Mouse (Mus musculus): Measurements from ENCODE around the gene Ugt1a8.
"Not testable (repeated sequence)": the region's sequence is repeated elsewhere in the genome, so short reads cannot be mapped to it uniquely, and the experiment has no call there.

Gene Ugt1a8

DNA sequence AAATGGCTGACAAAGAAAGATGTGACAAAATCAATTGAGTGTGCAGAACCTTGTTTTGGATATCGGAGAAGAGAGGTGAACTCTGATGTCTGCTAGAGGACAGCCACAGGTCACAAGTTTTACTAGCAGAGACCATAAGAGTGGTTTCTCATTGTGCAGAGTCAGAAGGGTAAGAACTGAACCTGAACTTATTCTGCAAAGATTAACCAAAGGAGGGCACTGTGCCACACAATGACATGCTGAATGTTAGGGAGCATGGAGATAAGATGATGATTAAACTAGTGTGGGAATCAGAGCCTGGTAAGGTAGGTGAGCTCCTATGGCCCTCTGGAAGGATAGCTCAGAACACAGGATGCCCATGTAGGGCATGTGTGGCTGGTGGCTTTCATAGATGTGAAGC is 108.1 kb downstream of the Ugt1a8 start:
- no peak for DNase-seq

DNA sequence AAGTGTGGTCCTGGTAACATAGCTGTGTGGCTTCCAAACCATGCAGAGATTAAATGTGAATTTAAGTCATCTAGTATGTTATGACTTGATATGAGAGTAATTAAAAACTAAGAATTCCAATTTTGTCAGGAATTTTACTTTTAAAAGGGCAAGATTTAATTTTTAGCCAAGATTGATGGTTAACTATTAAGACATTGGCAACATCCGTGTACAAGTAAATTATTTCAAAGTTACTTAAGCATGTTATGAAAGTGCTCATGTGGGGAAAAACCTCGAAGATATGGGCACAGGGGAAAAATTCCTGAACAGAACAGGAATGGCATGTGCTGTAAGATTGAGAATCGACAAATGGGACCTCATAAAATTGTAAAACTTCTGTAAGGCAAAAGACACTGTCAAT is 109.8 kb downstream of the Ugt1a8 start:
- no peak for DNase-seq

DNA sequence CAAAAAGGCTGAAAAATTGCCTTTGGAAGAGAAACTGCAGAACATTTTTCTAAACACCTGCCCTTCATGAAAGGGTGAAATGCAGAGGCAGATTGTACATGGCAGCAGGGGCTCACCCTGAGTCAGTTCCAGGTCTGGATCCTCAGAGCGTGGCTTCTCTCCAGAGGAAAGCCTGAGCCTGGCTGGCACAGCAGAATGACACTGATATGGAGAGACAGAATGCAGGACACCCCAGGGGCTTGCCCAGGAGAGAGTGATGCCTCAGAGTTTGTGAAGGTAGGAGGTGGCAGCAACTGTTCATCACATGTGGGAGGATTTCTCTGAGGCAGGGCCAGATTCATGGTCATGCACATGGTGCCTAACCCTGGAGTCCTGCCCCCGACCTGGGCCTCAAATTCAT is 112.4 kb downstream of the Ugt1a8 start:
- no peak for DNase-seq

DNA sequence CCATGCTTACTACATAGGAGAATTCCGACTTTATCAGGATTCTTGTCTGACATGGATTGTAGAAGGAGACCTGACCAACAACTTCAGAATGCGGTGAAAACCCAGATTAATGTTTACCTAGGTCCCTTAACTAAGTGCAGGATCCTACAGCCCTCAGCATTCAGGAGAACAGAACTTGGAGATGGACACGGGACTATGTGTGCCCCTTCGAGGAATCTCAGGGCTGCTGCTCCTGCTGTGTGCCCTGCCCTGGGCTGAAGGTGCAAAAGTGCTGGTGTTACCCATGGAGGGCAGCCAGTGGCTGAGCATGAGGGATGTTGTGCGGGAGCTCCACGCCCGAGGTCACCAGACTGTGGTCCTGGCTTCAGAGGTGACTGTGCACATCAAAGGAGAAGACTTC is 112.8 kb downstream of the Ugt1a8 start, which contains the start of gene Ugt1a2:
Ugt1a2 (plus strand) TSS at position 146 of the 400 bp plus-strand sequence.
- DNase-seq, result no peak

DNA sequence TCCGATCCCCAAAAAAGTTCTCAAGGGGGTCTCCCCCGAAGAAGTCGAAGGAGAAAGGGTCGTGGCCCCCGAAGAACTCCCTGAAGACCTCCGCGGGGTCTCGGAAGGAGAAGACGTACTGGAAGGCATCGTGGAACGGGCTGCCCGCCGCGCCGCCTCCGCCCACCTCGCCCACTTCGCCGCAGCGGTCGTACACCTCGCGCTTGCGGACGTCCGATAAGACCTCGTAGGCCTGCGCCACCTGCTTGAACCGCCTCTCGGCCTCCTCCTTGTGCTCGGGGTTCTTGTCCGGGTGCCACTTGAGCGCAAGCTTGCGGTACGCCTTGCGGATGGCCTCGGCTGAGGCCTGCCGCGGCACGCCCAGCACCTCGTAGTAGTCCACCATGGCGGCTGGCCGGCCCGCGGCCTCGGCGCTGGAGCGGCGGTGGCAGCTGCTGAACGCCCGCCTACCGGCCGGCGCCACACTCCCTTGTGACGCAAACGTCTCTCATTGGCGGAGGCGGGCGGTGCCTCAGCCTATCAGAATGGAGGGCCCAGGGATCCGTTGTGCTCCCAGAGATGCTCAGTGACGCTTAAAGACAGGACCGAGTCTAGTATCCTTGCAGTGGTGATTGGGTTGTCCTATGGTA is 117.8 kb downstream of the Ugt1a8 start, which contains the start of gene Dnajb3:
Dnajb3 (minus strand) TSS at position 489 of the 629 bp plus-strand sequence.
- peak; percentile 94 for DNase-seq

DNA sequence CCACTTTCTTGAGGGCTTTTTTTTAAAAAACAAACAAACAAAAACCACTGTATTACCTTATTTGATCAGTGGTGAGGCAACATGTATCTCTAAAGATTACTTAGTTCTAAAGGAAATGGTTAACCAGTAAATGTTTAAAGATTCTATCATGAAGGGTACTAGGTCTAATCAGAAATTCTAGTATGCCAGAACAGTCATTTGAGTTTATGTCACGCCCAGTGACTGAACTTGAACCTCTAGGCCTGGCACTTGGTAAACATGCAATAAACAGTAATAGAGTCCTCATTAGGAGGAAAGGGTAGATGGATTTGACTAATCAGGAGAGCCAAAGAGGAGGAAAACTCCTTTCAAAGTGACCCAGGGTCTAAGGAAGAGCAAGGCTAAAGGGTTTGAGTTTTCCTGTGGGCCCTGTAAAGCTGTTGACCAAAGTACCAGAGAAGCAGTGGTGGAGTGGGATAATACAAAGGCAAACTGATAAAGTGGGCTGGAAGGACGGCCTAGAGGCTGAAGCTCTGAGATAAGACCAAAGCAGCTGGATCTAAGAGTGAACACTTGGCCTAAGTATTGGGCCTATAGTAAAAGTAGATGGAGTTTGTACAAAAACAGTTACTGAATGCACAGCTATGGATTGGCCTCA is 119.3 kb downstream of the Ugt1a8 start:
- DNase-seq, result no peak

DNA sequence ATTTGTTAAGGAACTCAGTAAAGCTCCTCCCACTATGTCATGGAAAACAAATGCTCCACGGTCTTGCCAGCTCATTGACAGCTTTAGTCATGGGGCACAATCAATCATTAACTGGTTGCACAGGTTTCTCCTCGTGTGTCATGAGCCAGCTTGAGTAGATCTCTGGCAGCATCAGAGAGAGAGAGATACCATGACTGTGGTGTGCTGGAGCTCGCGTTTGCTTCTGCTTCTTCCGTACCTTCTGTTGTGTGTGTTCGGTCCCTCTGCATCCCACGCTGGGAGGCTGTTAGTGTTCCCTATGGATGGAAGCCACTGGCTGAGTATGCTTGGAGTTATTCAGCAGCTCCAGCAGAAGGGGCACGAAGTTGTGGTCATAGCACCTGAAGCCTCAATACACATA is 124.2 kb downstream of the Ugt1a8 start, which contains the start of gene Ugt1a1:
Ugt1a1 (plus strand) TSS at position 148 of the 400 bp plus-strand sequence.
- peak; percentile 4 for DNase-seq

DNA sequence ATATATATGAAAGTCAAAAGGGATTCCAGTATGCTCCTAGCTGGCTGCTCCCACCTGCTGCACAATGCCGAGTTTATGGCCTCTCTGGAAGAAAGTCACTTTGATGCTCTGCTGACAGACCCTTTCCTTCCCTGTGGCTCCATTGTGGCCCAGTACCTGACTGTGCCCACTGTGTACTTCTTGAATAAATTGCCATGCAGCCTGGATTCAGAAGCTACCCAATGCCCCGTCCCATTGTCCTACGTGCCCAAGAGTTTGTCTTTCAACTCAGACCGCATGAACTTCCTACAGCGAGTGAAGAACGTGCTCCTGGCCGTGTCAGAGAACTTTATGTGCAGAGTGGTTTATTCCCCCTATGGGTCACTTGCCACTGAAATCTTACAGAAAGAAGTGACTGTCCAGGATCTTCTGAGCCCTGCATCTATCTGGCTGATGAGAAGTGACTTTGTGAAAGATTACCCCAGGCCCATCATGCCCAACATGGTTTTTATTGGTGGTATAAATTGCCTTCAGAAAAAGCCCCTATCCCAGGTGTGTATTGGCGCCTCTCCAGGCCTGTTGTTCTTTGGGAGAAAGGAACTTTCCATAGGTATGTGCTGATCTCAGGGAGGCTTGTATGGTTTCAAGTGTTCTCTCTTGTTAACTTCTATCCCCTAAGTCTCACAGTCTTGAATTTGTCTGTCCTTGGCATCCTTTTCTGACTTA is 124.9 kb downstream of the Ugt1a8 start:
- peak; percentile 3 for DNase-seq

DNA sequence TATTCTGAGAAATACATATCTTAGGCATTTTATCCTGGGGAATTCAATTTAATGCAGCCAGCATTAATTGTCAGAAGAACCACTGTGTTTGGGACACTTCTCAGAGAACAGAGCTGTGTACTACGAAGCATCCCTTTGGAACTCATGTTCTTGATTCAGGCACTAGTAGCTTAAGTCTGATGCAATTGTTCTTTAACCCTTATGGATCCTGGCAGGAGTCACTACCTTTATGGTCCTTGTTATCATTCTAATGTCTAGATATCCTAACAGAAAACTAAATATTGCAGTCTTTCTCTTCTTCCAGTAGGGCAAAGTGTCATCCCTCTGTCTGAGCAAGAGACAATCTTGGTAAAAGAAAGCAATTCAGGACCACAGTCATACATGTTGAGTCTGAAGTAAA is 125.4 kb downstream of the Ugt1a8 start:
- peak; percentile 1 for DNase-seq

DNA sequence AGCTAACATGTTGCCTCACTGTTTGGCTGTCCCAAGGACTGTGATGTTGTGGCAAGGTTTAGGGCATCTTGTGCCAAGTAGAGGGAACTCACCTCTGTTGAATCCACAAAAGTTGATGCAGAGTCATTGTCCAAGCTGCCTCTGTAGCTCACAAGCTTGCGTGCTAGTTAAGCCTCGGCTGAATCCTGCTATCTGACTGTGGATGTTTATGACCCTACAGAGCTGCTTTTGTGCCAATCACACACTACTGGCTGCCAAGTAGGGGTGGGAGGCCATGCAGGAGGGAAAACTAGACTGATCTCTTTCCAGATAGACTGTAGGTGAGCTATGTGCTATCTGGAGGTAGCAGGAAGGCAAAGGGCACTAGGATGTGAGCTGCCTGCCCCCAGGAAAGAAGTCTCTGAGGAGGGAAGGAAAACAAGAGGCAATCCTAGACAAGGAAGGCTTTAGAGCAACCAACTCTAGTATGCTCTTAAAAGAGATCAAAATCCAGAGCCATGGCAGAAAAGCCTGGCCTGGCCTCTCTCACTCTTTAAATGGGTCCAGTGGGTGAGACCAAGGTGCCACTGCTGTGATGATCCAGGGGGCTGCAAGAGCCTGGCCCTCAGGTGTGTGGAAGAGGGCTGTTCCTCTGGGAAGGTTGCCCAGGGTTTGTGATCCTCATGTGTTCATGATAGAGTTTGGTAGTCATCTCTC is 126.3 kb downstream of the Ugt1a8 start:
- DNase-seq, result peak; percentile 2

DNA sequence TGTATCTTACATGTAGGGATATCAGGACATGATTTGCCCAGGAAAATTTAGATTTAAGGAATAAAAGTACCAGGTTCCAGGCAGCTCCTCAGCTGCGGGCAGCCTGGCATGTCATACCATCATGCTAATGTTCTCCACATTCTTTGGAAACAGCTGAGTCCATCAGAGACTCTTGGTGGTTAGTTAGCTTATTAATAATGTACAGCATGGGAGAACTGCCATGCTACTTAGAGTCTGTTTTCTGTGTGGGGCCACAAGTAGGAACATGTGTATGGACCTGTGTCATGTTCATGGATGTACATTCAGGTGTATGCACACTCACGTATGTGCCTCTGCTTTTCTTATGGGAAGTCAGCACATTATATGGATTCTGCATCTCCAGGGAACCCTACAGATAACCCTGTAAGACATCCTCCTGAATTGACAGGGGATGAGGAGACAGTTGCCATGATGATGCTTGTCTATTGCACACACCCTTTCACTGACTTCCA is 126.9 kb downstream of the Ugt1a8 start:
- peak; percentile 2 for DNase-seq

DNA sequence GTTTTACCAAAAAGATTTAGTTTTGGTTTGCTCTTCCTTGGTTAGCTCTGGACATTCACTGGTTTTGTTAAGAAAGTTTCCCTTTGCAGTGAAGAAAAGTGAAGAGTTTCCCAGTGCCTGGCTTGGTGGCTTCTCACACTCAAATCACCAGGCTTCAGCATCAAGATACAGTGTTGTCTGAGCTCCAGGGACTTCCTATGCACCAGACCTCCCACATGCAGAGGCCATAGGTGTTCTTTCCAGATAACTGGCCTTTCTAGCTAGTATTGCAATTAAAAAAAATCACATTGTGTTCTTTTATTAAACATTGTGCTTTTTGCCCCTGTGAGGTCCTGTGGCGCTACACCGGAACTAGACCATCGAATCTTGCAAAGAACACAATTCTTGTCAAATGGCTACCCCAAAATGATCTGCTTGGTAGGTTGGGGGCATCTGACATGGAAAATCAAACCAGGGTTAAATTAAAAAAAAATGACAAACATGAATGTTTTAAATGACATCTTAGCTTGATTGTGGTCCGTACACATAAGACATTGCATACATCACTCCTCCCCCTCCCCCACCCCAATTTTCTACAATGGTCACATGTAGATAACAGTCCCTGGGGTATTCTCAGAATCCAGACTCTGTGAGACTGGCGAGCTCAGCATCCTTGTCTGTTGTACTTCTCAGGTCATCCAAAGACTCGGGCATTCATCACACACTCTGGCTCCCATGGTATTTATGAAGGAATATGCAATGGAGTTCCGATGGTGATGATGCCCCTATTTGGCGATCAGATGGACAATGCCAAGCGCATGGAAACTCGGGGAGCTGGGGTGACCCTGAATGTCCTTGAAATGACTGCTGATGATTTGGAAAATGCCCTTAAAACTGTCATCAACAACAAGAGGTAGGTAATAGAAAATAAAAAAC is 128.1 kb downstream of the Ugt1a8 start:
- DNase-seq, result peak; percentile 7

DNA sequence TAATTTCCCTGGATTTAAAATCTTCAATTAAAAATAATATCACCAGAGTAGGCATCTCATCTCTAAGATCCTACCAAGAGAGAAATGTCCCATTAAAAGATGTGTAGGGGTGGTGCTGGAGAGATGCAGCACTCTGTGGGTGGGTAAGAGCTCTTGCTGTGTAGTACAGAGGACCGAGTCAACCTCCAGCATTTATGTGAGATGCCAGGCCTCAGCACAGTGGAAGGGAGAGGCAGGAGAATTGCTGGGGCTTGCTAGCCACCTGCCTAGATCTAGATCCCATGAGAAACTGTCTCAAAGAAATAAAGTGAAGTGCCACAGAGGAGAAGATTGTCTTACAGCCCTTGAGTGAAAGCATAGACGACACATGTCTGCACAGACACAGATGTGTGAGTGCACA is 128.9 kb downstream of the Ugt1a8 start:
- peak; percentile 1 for DNase-seq

DNA sequence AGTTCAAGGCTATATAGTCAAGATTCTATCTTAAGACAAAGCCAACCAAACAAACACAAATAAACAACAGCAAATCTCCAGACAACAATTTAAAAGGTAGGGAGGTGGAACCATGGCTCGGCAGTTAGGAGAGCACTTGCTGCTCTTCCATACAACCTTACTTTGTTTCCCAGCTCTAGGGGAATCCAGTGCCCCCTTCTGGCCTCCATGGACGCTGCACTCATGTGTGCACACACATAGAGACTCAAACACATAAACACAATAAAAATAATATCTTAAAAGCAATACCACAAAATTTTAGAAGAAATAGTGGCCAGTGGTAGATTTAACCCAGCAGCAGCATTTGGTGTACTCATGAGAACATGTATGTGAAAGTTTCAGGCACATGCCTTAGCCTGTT is 129.5 kb downstream of the Ugt1a8 start:
- DNase-seq, result peak; percentile 1

DNA sequence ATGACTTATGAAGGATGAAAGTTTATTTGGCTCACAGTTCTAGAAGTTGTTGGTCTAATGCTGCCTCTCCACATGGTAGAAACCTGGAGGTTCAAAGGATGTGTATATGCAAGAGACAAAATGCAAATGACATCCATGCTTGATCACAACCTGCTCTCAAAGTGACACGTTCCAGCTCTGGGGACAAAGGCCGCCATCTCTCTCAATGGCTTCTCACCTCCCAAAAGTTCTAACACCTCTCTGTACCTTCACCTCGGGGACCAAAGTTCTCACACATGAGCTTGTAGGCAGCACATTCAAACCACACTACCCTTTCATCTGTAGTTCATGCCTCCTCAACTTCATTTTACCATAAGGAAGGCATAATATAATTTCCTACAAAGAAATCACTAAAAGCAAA is 130.0 kb downstream of the Ugt1a8 start:
- peak; percentile 2 for DNase-seq

DNA sequence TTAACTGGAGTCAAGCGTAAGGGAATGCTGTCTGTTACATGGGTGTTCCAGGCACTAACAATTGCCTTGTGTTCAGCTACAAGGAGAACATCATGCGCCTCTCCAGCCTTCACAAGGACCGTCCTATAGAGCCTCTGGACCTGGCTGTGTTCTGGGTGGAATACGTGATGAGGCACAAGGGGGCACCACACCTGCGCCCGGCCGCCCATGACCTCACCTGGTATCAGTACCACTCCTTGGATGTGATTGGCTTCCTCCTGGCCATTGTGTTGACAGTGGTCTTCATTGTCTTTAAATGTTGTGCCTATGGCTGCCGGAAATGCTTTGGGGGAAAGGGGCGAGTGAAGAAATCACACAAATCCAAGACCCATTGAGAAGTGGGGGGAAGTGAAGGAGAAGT is 130.4 kb downstream of the Ugt1a8 start:
- DNase-seq, result peak; percentile 1

DNA sequence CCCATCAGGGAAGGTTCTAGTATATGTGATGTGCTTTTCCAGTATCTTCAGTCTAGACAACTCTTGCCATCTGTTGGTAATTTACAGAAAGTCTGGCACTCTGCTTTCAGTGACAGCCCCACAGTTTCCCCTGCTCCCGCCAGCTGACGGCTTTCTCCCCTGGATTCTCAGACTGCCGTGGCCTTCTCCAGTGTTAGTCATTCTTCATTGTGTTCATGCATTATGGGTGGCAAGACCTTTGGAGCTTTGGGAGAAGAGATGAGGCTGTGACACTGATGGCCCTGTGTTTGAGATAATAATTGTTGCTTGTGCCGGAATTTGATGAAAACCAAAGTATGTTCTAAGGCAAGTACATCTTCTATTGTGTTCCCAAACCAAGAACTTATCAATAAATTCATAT is 131.0 kb downstream of the Ugt1a8 start:
- no peak for DNase-seq

DNA sequence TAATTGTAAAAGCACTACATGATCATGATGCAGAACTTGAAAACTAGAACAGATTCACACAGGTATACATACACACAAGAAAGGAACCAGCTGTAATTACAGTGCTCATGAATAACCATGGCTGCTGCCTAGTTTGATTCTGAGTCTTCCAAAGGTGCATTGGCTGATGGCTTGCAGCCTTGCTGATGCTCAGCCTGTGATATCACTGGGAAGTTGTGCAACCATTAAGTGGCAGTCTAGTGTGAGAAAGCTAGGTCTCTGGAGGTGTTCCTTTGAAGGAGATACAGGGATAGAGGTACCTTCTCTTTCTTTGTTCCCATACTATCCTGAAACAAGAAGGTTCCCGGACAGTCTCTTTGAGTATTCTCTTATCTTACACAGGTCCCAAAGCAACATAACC is 131.4 kb downstream of the Ugt1a8 start:
- no peak for DNase-seq

DNA sequence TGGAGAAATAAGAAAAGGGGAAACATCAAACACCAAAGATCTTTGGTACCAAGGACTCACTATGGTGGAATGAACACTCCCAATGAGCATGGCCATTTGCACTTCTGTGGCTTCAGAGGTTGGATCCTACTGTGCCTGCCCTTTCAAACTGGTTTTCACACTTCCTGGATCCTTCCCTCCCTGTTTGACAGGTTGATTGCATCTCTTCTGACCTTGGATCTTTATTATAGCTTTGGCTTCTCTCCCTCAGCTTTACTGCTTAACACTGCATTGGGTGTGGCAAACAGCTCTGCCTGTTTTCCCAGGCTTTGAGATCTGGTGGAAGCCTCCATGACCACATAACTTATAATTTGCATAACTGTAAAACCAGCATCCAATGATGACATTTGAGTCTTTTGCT is 132.7 kb downstream of the Ugt1a8 start:
- DNase-seq, result no peak

DNA sequence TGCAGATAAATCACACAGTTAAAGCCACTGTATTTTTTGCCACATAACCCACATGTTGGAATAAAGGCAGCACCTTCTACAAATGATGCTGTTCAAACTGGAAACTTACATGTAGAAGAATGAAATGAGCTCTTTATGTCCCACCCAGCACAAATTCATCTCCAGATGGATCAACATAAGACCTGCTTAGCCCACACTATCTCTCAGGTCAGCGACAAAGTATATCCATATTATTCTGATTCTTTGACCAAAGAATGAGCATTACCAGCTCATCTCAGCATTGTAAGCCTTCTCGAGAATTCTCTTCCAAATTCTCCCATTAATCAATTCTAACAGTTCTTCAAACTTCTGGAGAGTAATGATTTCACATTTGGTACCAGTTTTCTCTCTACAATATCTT is 134.6 kb downstream of the Ugt1a8 start:
- DNase-seq, result no peak

DNA sequence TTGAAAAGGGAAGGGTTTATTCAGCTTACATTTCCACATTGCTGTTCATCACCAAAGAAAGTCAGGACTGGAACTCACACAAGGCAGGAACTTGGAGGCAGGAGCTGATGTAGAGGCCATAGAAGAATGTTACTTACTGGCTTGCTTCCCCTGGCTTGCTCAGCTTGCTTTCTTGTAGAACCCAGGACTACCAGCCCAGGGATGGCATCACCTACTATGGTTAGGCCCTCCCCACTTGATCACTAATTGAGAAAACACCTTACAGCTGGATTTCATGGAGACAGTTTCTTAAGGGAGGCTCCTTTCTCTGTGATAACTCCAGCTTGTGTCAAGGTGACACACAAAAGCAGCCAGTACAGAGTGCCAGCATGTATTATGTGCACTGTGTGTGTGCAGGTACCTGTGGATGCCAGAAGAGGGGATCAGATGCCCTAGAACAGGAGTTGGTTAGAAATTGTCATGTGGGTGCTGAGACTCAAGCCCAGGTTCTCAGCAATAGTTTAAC is 135.4 kb downstream of the Ugt1a8 start:
- DNase-seq, result not testable (repeated sequence)

DNA sequence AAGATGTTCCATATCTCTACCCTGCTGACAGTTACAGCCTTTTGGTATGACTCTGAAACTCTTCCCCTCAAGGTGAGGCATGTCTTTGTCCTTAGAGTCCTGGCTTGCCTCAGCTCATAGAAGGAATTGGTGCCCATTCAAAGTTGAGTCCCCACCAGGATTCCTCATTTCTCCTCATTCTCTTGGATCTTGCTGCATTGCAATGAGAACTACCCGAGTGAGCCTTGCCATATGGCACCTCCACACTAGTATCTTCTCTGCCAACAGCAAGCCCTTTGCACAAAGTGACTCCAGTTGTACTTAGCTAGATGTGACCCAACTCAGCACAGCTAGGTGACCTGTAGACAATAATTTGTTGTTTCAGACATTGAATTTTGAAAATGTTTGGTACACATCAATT is 136.0 kb downstream of the Ugt1a8 start:
- no peak for DNase-seq
